Mouse (Mus musculus) kidney, adult 2 months (tissue): ENCODE data around the gene Clec10a.

Source experiments
- CTCF ChIP-seq: fragments of 200-500 bp; conservative IDR thresholded peaks from 2 replicates; pipeline ENCODE4 v1.5.1; 2011; ENCODE audit warnings: low read depth, mild to moderate bottlenecking, control low read depth, low read length, moderate library complexity, mixed read lengths; ENCODE audit not compliant: insufficient read depth, insufficient read length
- POLR2A ChIP-seq: fragments of 200-500 bp; IDR thresholded peaks from one replicate; pipeline ENCODE4 v1.6.1; 2011; ENCODE audit warnings: low read depth, low read length, control low read depth

DNA sequence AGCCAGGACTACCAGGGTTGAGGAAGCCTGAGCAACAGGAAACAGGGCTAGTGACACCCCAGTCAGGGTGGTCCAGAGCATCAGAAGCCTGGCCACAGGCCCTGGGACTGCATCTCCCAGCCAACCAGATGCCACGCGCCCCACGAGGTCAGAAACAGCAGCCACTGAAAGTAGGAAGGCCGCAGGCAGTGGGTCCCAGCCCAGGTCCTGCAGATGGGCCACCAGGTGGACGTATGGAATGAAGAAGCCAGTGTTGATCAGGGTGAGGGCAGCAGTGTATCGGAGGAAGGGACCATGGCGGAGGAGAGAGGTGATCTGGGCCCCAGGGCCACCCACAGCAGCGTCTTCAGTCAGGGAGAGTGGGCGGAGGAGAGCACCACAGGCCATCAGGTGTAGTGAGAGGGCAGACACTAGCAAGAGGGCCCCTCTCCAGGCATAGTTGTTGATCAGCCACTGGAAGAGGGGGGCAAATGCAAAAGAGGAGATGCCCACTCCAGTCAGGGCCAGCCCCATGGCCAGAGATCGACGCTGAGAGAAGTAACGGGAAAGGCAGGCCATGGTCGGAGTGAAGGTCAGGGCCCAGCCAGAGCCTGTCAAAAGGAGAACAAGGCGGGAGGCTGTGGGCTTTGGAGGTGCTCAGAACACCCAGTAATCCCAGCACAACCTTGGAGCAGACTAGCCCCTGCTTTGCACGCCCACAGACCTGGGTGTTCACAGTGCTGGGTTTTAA is 62.9 kb downstream of the Clec10a start:
- TF ChIP-seq POLR2A, result no peak
- TF ChIP-seq CTCF, result no peak
